Mouse (Mus musculus): ENCODE measurements around the gene Gm21719.
"Not testable (repeated sequence)": the region's sequence is repeated elsewhere in the genome, so short reads cannot be mapped to it uniquely, and the experiment has no call there.

Gene Gm21719

DNA sequence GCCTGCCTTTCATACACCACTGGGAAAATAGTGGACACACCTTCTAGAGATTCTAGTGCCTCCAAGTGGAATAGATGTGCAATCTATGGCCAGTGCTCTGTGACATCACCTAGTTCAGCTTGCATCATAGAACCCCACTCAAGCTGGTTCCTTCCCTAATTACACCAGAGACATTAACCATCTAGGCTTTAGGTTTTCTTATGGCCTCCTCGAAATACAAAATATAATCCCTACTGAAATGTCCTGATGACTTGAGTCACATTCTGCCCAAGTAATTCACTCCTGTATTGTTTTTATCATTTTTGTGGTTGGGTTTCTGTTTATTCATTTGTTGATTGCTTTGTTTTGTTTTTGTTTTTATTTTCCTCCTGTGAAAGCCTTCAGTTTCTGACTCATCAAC is at the start of gene Gm21719:
TSS of gene Gm21719 (minus strand) at position 101 of the 400 bp plus-strand sequence.
- not testable (repeated sequence) for DNase-seq (ENCODE audit: extremely low read depth, low read depth)
